Comparison of ENCODE assay signal across 25 mouse cellular contexts in the genomic region with DNA sequence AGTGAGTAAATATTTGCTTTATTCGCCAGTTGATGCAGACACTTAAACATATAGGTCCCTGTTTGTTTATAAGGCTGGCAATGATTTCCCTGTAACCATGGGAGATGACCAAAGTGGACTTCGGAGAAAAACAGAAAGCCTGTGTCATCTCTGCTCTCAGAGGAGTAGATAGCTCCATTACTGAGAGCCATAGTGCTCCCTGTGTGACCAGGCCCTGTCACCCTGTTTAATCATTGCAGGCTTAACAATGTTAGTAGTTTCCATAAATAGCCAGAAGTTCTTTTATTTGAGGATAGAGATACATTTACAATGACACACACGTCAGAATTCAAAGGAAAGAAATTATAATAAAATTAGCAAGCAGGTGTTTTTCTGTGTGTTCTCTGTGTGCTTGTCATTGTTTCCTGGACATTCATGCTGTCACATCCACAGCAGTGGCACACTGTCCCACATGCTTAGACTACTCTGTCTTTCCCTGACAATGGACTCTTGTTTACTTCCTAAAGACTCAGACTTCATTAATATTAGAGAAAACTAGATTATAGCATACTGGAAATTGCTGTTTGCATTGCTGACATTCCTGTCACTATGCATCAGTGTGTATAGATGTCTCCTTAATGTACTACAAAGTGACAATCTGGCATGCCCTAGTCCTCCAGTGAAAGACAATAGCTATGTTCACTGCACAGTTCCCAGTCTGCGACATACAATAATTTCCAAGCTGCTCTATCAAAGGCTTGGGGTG.
DNase-seq lines count a peak whose midpoint lies in the region; ATAC-seq and TF ChIP-seq lines count a peak whose summit lies in the region.
"Had no signal": no experiment of that assay in that cellular context is flagged by ENCODE, and none has a peak within 500 bp of the region (broad histone marks: within the 10 kb centered on the region; RNA-seq: fewer than 3 reads in every experiment).

No protein-coding gene starts in this region.

- no peak overlapping the region for H3K9ac ChIP-seq in forebrain, embryonic 15.5 days (replicated peaks)
- H3K9ac ChIP-seq in hindbrain, embryonic 14.5 days = no peak overlapping the region
- H3K9ac ChIP-seq in hindbrain, postnatal 0 days (replicated peaks; ENCODE audit: low read length) = no peak overlapping the region
- H3K9ac ChIP-seq in midbrain, embryonic 15.5 days = no peak overlapping the region
- H3K9ac ChIP-seq: embryonic facial prominence, embryonic 12.5 days; heart, embryonic 12.5 days; limb, embryonic 12.5 days; liver, postnatal 0 days; stomach, embryonic 15.5 days had no signal

- H3K27ac ChIP-seq in forebrain, embryonic 15.5 days (replicated peaks) = no peak overlapping the region
- H3K27ac ChIP-seq in forebrain, embryonic 10.5 days = no peak overlapping the region
- no peak overlapping the region for H3K27ac ChIP-seq in hindbrain, embryonic 14.5 days
- H3K27ac ChIP-seq in hindbrain, postnatal 0 days = no peak overlapping the region
- no peak overlapping the region for H3K27ac ChIP-seq in midbrain, embryonic 15.5 days
- H3K27ac ChIP-seq: embryonic facial prominence, embryonic 12.5 days; limb, embryonic 12.5 days; macrophage; stomach, embryonic 15.5 days had no signal

- no peaks in the 10 kb centered on the region for H3K9me3 ChIP-seq in forebrain, embryonic 15.5 days
- no peaks in the 10 kb centered on the region for H3K9me3 ChIP-seq in forebrain, embryonic 10.5 days
- H3K9me3 ChIP-seq in hindbrain, embryonic 14.5 days (ENCODE audit: control insufficient read depth, low read length) = no peaks in the 10 kb centered on the region
- H3K9me3 ChIP-seq in hindbrain, postnatal 0 days (ENCODE audit: low read length) = no peaks in the 10 kb centered on the region
- no peaks in the 10 kb centered on the region for H3K9me3 ChIP-seq in midbrain, embryonic 15.5 days
- H3K9me3 ChIP-seq: embryonic facial prominence, embryonic 12.5 days; heart, embryonic 12.5 days; limb, embryonic 12.5 days; stomach, embryonic 15.5 days had no signal

- 52% methylated on average over 4 of the region's 4 CpGs for WGBS in forebrain, embryonic 15.5 days
- 85% methylated on average over 4 of the region's 4 CpGs for WGBS in forebrain, embryonic 10.5 days
- WGBS in hindbrain, embryonic 14.5 days = 50% methylated on average over 4 of the region's 4 CpGs
- 54% methylated on average over 4 of the region's 4 CpGs for WGBS in hindbrain, postnatal 0 days
- WGBS in midbrain, embryonic 15.5 days = 44% methylated on average over 4 of the region's 4 CpGs

- H3K27me3 ChIP-seq in forebrain, embryonic 15.5 days = no peaks in the 10 kb centered on the region
- no peaks in the 10 kb centered on the region for H3K27me3 ChIP-seq in forebrain, embryonic 10.5 days (ENCODE audit: poor library complexity, severe bottlenecking)
- H3K27me3 ChIP-seq in hindbrain, embryonic 14.5 days (ENCODE audit: control insufficient read depth, insufficient read depth, low read length) = no peaks in the 10 kb centered on the region
- H3K27me3 ChIP-seq in hindbrain, postnatal 0 days (ENCODE audit: insufficient read depth, low read length) = no peaks in the 10 kb centered on the region
- H3K27me3 ChIP-seq in midbrain, embryonic 15.5 days (replicated peaks) = no peaks in the 10 kb centered on the region
- H3K27me3 ChIP-seq: embryonic facial prominence, embryonic 12.5 days; heart, embryonic 12.5 days; limb, embryonic 12.5 days; Patski; stomach, embryonic 15.5 days had no signal

- no peak for TF ChIP-seq CTCF in hindbrain, postnatal 0 days (IDR thresholded peaks at IDR 0.05; ENCODE audit: low read depth)
- TF ChIP-seq CTCF in brain, embryonic 14.5 days (IDR thresholded peaks at IDR 0.05; ENCODE audit: borderline replicate concordance, extremely low read depth, insufficient read depth, insufficient read length) = no peak

- ATAC-seq in forebrain, embryonic 15.5 days (replicated peaks) = peak; percentile 41; the same call in 1 of the 2 replicates
- 0 out of 2 replicates have a peak, but pooled peaks have one; percentile 55 for ATAC-seq in hindbrain, embryonic 14.5 days (ENCODE audit: low FRiP score)
- ATAC-seq in hindbrain, postnatal 0 days = no peak
- ATAC-seq in midbrain, embryonic 15.5 days (replicated peaks) = peak; percentile 42; the same call in 1 of the 2 replicates
- ATAC-seq: liver, postnatal 0 days; lung, postnatal 0 days; Patski had no signal

- H3K4me2 ChIP-seq in forebrain, embryonic 15.5 days (replicated peaks) = no peak overlapping the region
- no peak overlapping the region for H3K4me2 ChIP-seq in hindbrain, embryonic 14.5 days (replicated peaks)
- no peak overlapping the region for H3K4me2 ChIP-seq in hindbrain, postnatal 0 days (ENCODE audit: low read depth, low read length)
- H3K4me2 ChIP-seq in midbrain, embryonic 15.5 days = no peak overlapping the region
- H3K4me2 ChIP-seq: embryonic facial prominence, embryonic 12.5 days; heart, embryonic 12.5 days; limb, embryonic 12.5 days; liver, embryonic 11.5 days; stomach, embryonic 15.5 days had no signal

- no peak overlapping the region for H3K4me3 ChIP-seq in forebrain, embryonic 15.5 days
- H3K4me3 ChIP-seq in forebrain, embryonic 10.5 days = no peak overlapping the region
- no peak overlapping the region for H3K4me3 ChIP-seq in hindbrain, embryonic 14.5 days (replicated peaks; ENCODE audit: low read length)
- no peak overlapping the region for H3K4me3 ChIP-seq in hindbrain, postnatal 0 days (ENCODE audit: low read length)
- H3K4me3 ChIP-seq in midbrain, embryonic 15.5 days = no peak overlapping the region
- H3K4me3 ChIP-seq: embryonic facial prominence, embryonic 12.5 days; erythroblast, embryonic 14.5 days; heart, embryonic 12.5 days; limb, embryonic 12.5 days; stomach, embryonic 15.5 days had no signal

- no peak for TF ChIP-seq POLR2A in brain, embryonic 14.5 days (IDR thresholded peaks at IDR 0.05; ENCODE audit: borderline replicate concordance, extremely low read depth, insufficient read depth, insufficient read length, poor library complexity, severe bottlenecking)

- no peak for DNase-seq in forebrain, embryonic 10.5 days (ENCODE audit: extremely low spot score, low spot score)
- DNase-seq in hindbrain, embryonic 14.5 days (ENCODE audit: low spot score) = no peak
- DNase-seq in hindbrain, postnatal 0 days (ENCODE audit: low spot score) = no peak
- peak; percentile 52 for DNase-seq in brain, embryonic 14.5 days (ENCODE audit: low read depth)
- no peak for DNase-seq in layer of hippocampus, postnatal 36 days
- no peak for DNase-seq in frontal cortex, postnatal 14 days (ENCODE audit: low spot score in 2 of 2)
- DNase-seq: cerebellum, adult 18-20 months; cerebellum, postnatal 14 days; gastrocnemius, postnatal 10 days; kidney, adult 9 months; kidney, postnatal 14 days; liver, postnatal 0 days; thymus, adult 2 months; thymus, postnatal 4 days had no signal

- peaks cover 20% of the 10 kb centered on the region; the same call in 1 of the 2 replicates for H3K4me1 ChIP-seq in forebrain, embryonic 15.5 days
- H3K4me1 ChIP-seq in forebrain, embryonic 10.5 days = no peaks in the 10 kb centered on the region
- no peaks in the 10 kb centered on the region for H3K4me1 ChIP-seq in hindbrain, embryonic 14.5 days (replicated peaks; ENCODE audit: control insufficient read depth, insufficient read depth, low read length)
- H3K4me1 ChIP-seq in hindbrain, postnatal 0 days (ENCODE audit: insufficient read depth, low read length) = no peaks in the 10 kb centered on the region
- no peaks in the 10 kb centered on the region for H3K4me1 ChIP-seq in midbrain, embryonic 15.5 days
- H3K4me1 ChIP-seq: embryonic facial prominence, embryonic 12.5 days; limb, embryonic 12.5 days; stomach, embryonic 15.5 days had no signal

- H3K36me3 ChIP-seq in forebrain, embryonic 15.5 days = no peaks in the 10 kb centered on the region
- H3K36me3 ChIP-seq in forebrain, embryonic 10.5 days (replicated peaks) = no peaks in the 10 kb centered on the region
- no peaks in the 10 kb centered on the region for H3K36me3 ChIP-seq in hindbrain, embryonic 14.5 days (replicated peaks; ENCODE audit: control insufficient read depth, insufficient read depth)
- H3K36me3 ChIP-seq in hindbrain, postnatal 0 days (ENCODE audit: insufficient read depth, low read length) = no peaks in the 10 kb centered on the region
- H3K36me3 ChIP-seq in midbrain, embryonic 15.5 days (replicated peaks) = no peaks in the 10 kb centered on the region
- H3K36me3 ChIP-seq: embryonic facial prominence, embryonic 12.5 days; heart, embryonic 12.5 days; limb, embryonic 12.5 days; stomach, embryonic 15.5 days had no signal
